Mouse (Mus musculus): ENCODE data around the gene Glmn.

The Glmn gene

DNA sequence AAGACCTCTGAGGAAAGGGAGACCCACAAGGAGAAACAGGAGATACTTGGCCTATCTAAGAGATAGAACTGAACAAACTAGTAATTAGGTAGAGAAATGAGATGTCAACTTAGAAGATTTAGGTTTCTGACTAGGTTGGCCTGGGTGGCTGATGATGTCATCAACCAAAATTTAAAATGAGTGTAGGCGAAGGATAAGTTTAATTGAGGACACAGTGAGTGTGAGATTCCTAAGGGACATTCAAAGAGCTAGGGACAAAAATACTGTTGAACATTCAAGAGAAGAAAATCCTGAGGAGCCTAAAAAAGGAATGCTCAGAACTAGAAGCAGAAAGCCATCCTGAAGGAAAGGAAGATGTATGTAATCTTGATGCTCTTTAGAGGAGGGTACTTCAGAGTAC, 81.6 kb downstream of the Glmn start:
- peak in 1 of 2 experiments; percentile 20 for DNase-seq (ENCODE audit: low spot score in 2 of 2)

DNA sequence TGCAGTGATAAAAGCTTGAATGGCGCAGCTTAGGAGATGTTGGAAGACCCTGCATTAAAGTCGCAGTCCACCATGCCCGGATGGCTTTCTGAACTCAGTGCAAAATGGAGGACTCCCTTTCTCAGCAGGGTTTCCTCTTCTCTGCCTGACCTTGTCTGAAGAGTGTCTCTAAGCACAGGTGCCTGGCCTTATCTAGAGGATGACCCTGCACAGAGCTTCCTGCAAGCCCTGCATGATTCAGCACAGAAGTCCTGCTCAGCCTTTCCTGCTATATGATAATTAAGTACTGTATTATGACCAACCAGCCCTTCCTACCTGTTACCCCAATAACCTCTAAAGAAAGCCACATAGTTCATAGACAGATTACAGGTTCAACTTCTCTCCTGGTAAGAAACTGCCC, 82.2 kb downstream of the Glmn start:
- DNase-seq (ENCODE audit: low spot score in 2 of 2), result no peak

DNA sequence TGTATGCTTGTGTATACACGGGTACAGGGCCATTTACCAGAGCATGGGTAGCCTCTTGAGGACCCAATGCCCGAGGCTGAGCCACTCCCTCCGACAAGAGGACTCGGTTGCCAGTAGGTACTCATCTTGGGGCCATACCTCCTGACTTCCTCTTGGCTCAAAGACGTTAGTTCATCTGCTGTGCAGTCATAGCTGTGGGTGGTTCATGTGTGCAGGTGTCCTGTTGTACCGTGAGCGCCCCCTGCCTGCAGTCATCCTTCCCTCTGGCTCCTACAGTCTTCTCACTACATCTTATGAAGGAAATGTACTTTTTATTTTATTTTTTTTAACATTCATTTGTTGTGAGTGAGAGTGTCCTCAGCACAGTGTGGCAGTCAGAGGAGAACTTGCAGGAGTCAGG, 84.1 kb downstream of the Glmn start:
- peak; percentile 43 to 64 for DNase-seq (ENCODE audit: low spot score in 2 of 2)

DNA sequence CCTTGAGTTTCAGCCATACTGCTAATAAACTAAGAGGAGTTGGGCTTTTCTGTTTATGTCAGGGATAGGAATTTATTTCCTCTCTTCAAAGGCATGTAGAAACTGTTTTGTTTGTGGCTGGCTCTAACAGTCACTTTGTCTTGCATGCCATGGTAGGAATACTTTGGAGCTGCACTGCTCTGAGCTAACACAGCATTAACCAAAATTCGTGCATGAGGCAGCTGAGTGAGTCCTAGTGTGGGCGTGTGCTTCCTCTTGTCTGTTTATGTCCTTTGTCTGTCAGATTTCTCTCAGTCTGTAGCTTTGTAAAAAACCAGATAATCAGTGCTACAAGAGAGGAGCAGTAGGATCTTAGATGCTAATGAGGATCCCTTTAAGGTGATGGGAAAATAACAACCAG, 86.4 kb downstream of the Glmn start:
- DNase-seq (ENCODE audit: low spot score in 2 of 2), result no peak

DNA sequence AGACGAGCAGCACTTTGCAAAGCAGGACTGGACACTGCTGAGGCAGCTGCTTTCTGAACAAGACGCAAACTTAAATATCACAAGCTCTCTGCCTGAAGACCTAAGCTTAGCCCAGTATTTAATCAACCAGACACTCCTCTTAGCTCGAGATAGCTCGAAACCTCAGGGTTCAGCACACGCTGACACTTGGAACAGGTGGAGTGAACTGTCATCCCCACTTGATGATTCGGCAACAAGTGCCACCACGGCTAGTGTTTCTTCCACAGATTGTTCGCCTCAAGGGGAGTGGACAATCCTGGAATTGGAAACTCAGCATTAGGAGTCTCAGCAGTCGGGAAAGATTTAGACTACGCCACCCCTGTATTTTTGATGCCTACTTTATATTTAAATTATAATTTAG, 87.2 kb downstream of the Glmn start:
- no peak for DNase-seq (ENCODE audit: low spot score in 2 of 2)

DNA sequence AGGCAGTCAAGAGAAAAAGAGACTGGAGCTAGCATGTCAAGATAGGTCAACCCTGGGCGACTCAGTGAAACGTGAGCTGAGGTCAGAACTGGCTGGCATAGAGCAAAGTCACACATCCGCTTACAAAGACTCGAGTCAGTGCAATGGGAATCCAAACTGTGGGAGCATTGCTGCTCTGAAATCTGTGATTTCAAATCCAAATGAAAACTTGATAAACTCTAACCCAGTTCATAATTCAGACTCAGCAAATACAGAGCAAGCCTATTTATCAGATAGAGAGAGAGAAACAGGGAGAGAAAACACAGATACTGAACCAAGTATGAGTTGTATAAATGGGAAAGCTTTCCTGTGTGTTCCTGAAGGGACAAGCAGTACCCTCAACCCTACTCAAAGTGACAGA, 90.4 kb downstream of the Glmn start, which contains the start of gene Gm42669:
Gm42669 (plus strand) TSS at position 301 of the 400 bp plus-strand sequence.
- DNase-seq (ENCODE audit: low spot score in 2 of 2), result no peak

DNA sequence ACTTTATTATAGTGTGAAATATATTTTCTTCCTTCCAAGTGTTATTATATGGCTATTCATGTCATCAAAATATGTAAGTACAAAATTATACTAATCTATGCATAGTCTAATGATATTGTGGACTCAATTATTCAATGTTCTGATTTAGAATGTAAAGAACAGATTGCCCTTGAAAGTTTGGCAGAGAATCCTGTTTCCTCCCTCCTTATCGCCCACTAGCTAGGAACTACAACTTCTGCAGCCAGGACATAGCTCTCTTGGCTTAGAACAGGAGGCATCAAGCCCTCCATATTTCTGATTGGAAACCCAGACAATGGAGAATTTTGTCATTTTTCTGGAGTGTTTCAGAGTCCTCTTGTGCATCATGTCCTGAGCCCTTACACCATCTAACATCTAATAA, 96.9 kb downstream of the Glmn start:
- DNase-seq (ENCODE audit: low spot score in 2 of 2), result no peak

DNA sequence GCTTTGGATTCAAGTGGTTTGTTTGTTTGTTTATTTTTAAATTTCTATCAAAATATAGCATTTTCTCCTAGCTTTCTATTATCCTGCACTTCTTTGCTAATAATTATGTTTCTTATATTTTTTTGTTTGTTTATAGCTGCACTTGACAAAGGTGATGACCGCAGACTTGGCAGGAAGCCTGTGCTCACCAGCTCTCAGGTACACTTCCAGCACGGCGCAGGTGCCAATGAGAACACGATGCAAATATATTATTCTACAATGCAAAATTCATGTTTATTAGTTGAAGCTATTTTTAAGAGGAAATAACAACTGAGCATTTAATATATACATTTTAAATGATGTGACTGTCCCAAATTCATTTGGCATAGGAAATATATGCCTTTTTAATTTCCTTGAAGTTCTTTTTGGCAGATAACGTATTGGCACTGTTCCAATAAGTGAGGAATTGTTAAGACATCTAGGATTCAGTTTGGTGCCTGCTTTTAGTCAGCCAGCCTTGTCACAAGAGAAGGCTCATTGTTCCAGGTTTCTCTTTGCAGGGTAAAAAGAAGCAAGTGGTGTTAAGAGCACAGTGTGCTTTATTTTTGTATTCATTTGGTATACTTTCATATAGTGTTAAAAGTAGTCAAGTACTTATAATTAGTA, 97.7 kb downstream of the Glmn start:
- no peak for DNase-seq (ENCODE audit: low spot score in 2 of 2)
